Mouse (Mus musculus) liver, postnatal 0 days (tissue): ENCODE measurements at regions not wholly inside any gene's neighbourhood (a gene's known extent, or its start where the extent isn't known, plus 50 kb on each side); places are given as distances from the start of the nearest gene placed in this dataset.

ENCODE experiments used
- CTCF ChIP-seq: sonication (generic); IDR thresholded peaks from 2 replicates; pipeline ENCODE4 v1.5.1; 2016; ENCODE audit warnings: antibody characterized with exemption, low read depth
- EP300 ChIP-seq: IDR thresholded peaks from 2 replicates; pipeline ENCODE4 v1.6.1; 2016; ENCODE audit warnings: antibody characterized with exemption, low read depth, mild to moderate bottlenecking

GRCm38 (mm10) chr13:103561795-103562705 is 212.4 kb downstream of the Srek1 start:
- no peak for TF ChIP-seq CTCF
- TF ChIP-seq EP300: no peak
